Mouse (Mus musculus) heart, adult 2 months (tissue): ENCODE results near the gene Abcc10. TPM values are rescaled to one million over a fixed set of nuclear protein-coding genes. Genes with fewer than 3 reads are reported as not detected.
A peak's percentile ranks its signal among the peaks of the same experiment; 100 is the strongest.

Experiments used
- DNase-seq, 2 experiments: peaks; one replicate each; pipeline ENCODE4 v3.0.0; 2021
- H3K27ac ChIP-seq: fragments of 200-600 bp; 2 replicates; pipeline ENCODE4 v1.8.1; 2022
- H3K27me3 ChIP-seq: fragments of 200-500 bp; 2 replicates; pipeline ENCODE4 v1.6.1; 2012; ENCODE audit warnings: mild to moderate bottlenecking, low read length, inconsistent platforms, mixed read lengths; ENCODE audit not compliant: control insufficient read depth, insufficient read depth
- H3K36me3 ChIP-seq: fragments of 200-500 bp; 2 replicates; pipeline ENCODE4 v1.6.1; 2012; ENCODE audit warnings: low read length, inconsistent platforms; ENCODE audit not compliant: control insufficient read depth, insufficient read depth
- H3K4me1 ChIP-seq: fragments of 200-500 bp; 2 replicates; pipeline ENCODE4 v1.6.1; 2011; ENCODE audit warnings: low read length; ENCODE audit not compliant: control insufficient read depth, insufficient read depth
- H3K4me3 ChIP-seq: fragments of 200-600 bp; 2 replicates; pipeline ENCODE4 v1.8.1; 2022
- H3K79me2 ChIP-seq: fragments of 200-500 bp; replicated peaks from 2 replicates; pipeline ENCODE4 v1.6.1; 2012; ENCODE audit warnings: mild to moderate bottlenecking, inconsistent platforms, low read length, moderate library complexity, mixed read lengths; ENCODE audit not compliant: control insufficient read depth, insufficient read depth
- H3K9ac ChIP-seq: fragments of 200-500 bp; 2 replicates; pipeline ENCODE4 v1.6.1; 2012; ENCODE audit warnings: low read depth, mild to moderate bottlenecking, control low read depth, inconsistent platforms, low read length, mixed read lengths
- CTCF ChIP-seq: fragments of 200-600 bp; IDR thresholded peaks from 2 replicates; pipeline ENCODE4 v1.8.1; 2022; ENCODE audit warnings: antibody characterized with exemption, mild to moderate bottlenecking, moderate library complexity
- EP300 ChIP-seq: fragments of 200-500 bp; IDR thresholded peaks from 2 replicates; pipeline ENCODE4 v1.6.1; 2011; ENCODE audit warnings: low read depth, low read length, control low read depth; ENCODE audit not compliant: insufficient read depth
- POLR2A ChIP-seq: fragments of 200-500 bp; IDR thresholded peaks from 2 replicates; pipeline ENCODE4 v1.6.1; 2011; ENCODE audit warnings: mild to moderate bottlenecking, low read depth, low read length, control low read depth; ENCODE audit not compliant: insufficient read depth
- WGBS: fragments of 180-500 bp; shearing (Covaris S2); methylation state at CpG from one replicate; pipeline ENCODE4 v1.1.7; 2018; 5-methylcytosine and 5-hydroxymethylcytosine counted together
- intact Hi-C: fragments of 180-260 bp; cut with DNase I; formaldehyde crosslinking; loops from one replicate; pipeline ENCODE4 v1.15.1; 2025
- polyA plus RNA-seq: library from polyadenylated mRNA; depleted of rRNA; stranded (reverse); fragments of >200 nt; gene quantifications from 2 replicates; pipeline ENCODE4 v1.2.3, GENCODE M21; 2012
- total RNA-seq, 2 experiments: library from RNA; stranded (reverse); gene quantifications; 2 replicates each; pipeline ENCODE4 v1.2.3; 2021

Gene Abcc10
- total and polyA plus RNA-seq, 3 experiments = 3.9 to 9.1 (median 4.0) TPM

DNA sequence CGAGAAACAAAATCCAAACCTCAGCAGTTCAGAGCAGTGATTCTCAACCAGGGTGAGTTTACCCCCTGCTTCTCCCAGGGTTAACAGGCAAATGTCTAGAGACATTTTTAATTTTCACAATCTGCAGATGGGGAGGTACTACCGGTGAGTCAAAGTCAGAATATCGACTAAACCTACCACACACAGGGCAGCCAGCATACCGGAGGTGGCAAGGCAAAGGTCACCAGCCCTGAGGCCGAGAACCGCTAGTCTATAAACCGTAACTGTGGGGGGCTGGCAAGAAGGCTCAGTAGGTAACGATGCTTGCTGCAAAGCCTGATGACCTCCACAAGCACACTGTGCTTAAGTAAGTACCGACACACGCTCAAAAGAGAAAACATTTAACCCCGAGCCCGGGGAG is 62.6 kb downstream of the Abcc10 start:
- intact Hi-C loops = loop anchor here (5.0 kb wide), 1 partner anchor 117 kb away; the partner anchor contains the start of gene Zfp318

DNA sequence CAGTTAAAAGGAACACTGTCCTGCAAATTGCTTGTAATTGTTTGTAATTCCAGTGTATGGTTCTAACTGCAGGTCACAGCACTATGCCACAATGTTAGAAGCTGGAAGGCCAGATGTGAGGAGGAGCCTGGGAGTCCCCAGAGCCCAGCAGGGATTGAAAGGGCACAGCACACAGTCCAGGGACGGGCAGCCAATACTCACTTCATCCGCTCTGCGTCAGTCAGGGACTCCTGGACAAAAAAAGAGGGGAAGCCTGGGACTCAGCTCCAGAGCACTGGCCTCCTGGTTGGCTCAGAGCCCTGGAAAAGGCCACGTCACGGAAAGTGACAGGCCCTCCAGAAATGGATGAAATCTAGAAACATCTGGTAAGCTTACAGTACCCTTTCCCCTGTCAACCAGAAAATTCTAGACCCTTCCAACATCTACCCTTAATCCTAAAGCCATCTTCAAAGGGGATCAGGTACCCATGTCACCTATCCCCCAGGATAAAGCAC is 65.9 kb downstream of the Abcc10 start:
- H3K27me3 ChIP-seq = no peaks in the 10 kb centered on the region
- WGBS = 53% methylated on average over 5 of the region's 5 CpGs
- no peak overlapping the region; the same call in 1 of the 2 replicates for H3K27ac ChIP-seq
- TF ChIP-seq CTCF (no peak), POLR2A (no peak), EP300 (no peak)
- intact Hi-C loops = no loop called here
- DNase-seq = no peak
- H3K79me2 ChIP-seq = peaks cover 1% of the 10 kb centered on the region; the same call in 1 of the 2 replicates
- no peak overlapping the region for H3K9ac ChIP-seq
- H3K36me3 ChIP-seq = no peaks in the 10 kb centered on the region
- no peaks in the 10 kb centered on the region; the same call in 1 of the 2 replicates for H3K4me1 ChIP-seq
- H3K4me3 ChIP-seq = no peak overlapping the region

More for the DNA sequence above, 62.6 kb downstream of the Abcc10 start:
- H3K4me1 ChIP-seq = peaks cover 8% of the 10 kb centered on the region
- DNase-seq = no peak
- H3K9ac ChIP-seq = no peak overlapping the region
- 81% methylated on average over 12 of the region's 12 CpGs for WGBS
- H3K36me3 ChIP-seq = no peaks in the 10 kb centered on the region
- H3K27me3 ChIP-seq = no peaks in the 10 kb centered on the region
- no peak overlapping the region for H3K4me3 ChIP-seq
- TF ChIP-seq EP300 (no peak), CTCF (no peak), POLR2A (no peak)
- peaks cover 1% of the 10 kb centered on the region; the same call in 1 of the 2 replicates for H3K79me2 ChIP-seq
- no peak overlapping the region for H3K27ac ChIP-seq

DNA sequence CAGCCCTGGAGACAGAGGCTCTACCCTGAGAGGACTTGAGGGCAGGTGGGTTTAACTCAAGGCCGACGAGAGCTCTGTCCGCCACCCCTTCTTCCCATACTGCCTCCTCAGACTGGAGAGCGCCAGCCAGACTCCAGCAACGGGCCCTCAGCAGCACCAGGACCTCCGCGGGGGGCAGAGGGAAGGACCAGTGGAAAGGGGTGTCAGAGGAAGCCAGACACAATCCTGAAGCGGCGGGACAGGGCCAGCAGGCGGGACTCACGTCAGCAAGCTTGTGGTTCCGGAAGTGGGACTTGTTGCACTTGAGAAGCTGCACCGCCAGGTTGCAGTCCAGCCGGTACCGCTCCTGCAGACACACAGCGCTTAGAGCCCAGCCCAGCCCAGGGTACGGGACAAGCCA is 68.5 kb downstream of the Abcc10 start:
- 76% methylated on average over 17 of the region's 17 CpGs for WGBS
- Histone ChIP-seq H3K4me1 (no peaks in the 10 kb centered on the region), H3K9ac (no peak overlapping the region), H3K36me3 (no peaks in the 10 kb centered on the region), H3K27ac (no peak overlapping the region), H3K4me3 (no peak overlapping the region), H3K79me2 (no peaks in the 10 kb centered on the region; the same call in 1 of the 2 replicates), H3K27me3 (no peaks in the 10 kb centered on the region)
- DNase-seq = no peak
- TF ChIP-seq POLR2A (no peak), CTCF (no peak), EP300 (no peak)
- intact Hi-C loops = no loop called here

- intact Hi-C loops = no loop called here
- no peak overlapping the region for H3K9ac ChIP-seq
- H3K27me3 ChIP-seq = no peaks in the 10 kb centered on the region
- no peak for TF ChIP-seq POLR2A
- TF ChIP-seq EP300 = no peak
- no peaks in the 10 kb centered on the region for H3K79me2 ChIP-seq
- no peak overlapping the region for H3K27ac ChIP-seq
- H3K4me3 ChIP-seq = no peak overlapping the region
- DNase-seq = no peak
- peaks cover 1% of the 10 kb centered on the region; the same call in 1 of the 2 replicates for H3K4me1 ChIP-seq
- H3K36me3 ChIP-seq = no peaks in the 10 kb centered on the region
- 76% methylated on average over 30 of the region's 30 CpGs for WGBS
These were observed 69.7 kb downstream of the Abcc10 start for GRCm38 (mm10) chr17:46258279-46259053.

GRCm38 (mm10) chr17:46255147-46255546 is 73.0 kb downstream of the Abcc10 start:
- no peak overlapping the region for H3K4me3 ChIP-seq

DNA sequence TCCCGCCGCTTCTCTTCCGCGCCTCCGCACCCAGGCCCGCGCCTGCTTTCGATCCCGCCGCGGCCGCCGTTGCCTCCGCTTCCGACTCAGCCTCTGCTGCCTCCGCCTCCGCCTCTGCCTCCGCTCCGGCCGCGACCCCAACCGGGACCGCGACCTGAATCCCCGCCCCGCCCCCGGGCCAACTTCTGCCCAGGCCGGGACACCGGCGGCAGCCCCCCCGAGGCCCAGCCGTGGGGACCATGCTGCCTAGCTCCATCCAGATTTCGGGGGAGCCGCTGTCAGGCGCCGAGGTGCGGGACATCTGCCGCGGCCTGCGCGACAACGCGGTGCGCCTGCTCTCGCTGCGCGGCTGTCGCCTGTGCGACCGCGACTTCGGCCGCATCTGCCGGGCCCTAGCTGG is 74.0 kb downstream of the Abcc10 start:
- 1% methylated on average over 43 of the region's 54 CpGs for WGBS
- Histone ChIP-seq H3K27me3 (no peaks in the 10 kb centered on the region), H3K4me1 (peaks cover 5% of the 10 kb centered on the region), H3K4me3 (peak overlapping the region; percentile 68), H3K36me3 (no peaks in the 10 kb centered on the region), H3K27ac (no peak overlapping the region), H3K79me2 (no peaks in the 10 kb centered on the region), H3K9ac (peak overlapping the region; percentile 44; the same call in 1 of the 2 replicates)
- DNase-seq = no peak
- intact Hi-C loops = no loop called here
- no peak for TF ChIP-seq EP300
- no peak for TF ChIP-seq POLR2A

More at GRCm38 (mm10) chr17:46255147-46255546, 73.0 kb downstream of the Abcc10 start:
- intact Hi-C loops = no loop called here
- TF ChIP-seq CTCF (no peak), POLR2A (no peak), EP300 (no peak)
- Histone ChIP-seq H3K36me3 (no peaks in the 10 kb centered on the region), H3K4me1 (peaks cover 3% of the 10 kb centered on the region; the same call in 1 of the 2 replicates), H3K79me2 (no peaks in the 10 kb centered on the region), H3K27me3 (no peaks in the 10 kb centered on the region), H3K27ac (no peak overlapping the region), H3K9ac (no peak overlapping the region)
- WGBS = 29% methylated on average over 6 of the region's 6 CpGs
- DNase-seq = no peak
